Mouse (Mus musculus): ENCODE data around the gene Gm17949. TPM values are rescaled to one million over a fixed set of nuclear protein-coding genes. Genes with fewer than 3 reads are reported as not detected.

Gm17949 gene
- 0.67 TPM for polyA plus RNA-seq (2017; shearing (Covaris generic))

GRCm38 (mm10) chr17:57011236-57012141 is at the start of gene Gm17949, which contains the start of gene Gtf2f1:
Gene Gm17949, plus strand, starts transcription at chr17:57011469.
Gene Gtf2f1, minus strand, starts transcription at chr17:57011288.

DNA sequence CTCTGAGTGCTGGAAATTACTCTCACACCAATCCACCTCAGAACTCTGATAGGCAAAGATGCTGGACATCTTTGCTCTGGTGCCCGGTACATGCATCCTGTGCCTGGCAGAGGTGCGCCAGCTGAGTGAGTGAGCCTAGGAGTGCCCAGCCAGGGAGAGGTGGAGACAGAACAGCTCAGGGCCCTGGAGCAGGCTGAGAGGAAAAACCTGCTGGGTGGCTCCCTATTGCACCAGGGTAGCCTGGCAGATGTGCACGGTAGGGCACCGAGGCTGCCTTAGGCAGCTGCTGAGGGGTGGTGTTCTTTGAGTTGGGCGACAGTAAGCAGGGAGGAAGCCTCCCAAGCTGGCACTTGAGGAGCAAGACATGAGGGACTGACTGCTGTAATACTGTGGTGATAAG is 29.3 kb upstream of the Gm17949 start, which contains the start of gene Acer1:
Gene Acer1 (minus strand): TSS at position 114 of the 400 bp plus-strand sequence.

DNA sequence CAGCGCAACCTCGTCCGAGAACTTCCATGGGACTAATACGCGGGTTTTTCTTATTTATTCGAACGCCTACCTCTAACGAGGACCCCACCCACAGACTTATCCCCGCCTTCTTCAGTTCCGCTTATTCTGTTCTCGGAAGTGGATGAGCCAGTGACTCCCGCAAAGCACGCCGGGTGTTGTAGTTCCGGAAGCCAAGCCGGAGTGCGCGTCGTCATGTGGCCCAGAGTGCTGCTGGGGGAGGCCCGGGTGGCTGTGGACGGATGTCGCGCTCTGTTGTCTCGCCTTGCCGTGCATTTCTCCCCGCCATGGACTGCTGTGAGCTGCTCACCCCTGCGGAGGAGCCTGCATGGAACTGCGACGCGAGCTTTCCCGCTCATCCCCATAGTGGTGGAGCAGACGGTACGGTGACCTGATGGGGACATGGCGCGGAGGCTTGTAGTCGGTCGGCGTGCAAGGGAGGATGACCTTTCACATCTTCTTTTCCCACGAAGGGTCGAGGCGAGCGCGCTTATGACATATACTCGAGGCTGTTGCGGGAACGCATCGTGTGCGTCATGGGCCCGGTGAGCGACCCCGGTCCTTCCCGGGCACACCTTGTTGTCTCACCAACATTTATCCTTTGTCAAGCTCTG is 21.0 kb upstream of the Gm17949 start, which contains the start of gene Clpp:
Gene Clpp (plus strand): TSS at position 191 of the 632 bp plus-strand sequence.

DNA sequence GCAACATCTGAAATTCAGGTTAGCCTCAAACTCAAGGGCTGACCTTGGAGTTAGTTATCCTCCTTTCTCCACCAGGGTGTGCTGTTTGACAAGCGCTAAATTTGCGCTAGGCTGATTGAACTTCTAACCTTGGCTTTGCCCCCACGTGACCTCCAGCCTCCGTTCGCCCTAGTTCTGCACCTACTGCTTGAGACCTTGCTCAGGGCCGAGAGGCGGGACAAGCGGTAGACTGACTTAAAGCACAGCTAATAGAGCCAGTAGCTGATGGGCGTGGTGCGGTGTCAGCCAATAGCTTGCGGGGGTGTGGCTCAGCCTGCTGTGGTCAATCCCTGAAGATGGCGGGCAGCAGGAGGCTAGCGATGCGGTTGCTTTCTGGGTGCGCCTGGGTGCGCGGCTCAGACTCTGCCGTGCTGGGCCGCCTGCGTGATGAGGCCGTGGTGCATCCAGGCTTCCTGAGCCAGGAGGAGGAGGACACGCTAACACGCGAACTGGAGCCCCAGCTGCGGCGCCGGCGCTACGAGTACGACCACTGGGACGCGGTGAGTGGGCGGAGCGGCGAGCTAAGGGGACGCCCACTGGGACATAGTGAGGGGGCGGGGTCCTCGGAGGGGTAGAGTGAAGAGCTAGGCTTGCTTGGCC is 14.1 kb upstream of the Gm17949 start, which contains the start of gene Alkbh7:
Gene Alkbh7 (plus strand): TSS at position 311 of the 639 bp plus-strand sequence.

GRCm38 (mm10) chr17:56999968-57000609 is 11.2 kb upstream of the Gm17949 start, which contains the start of gene Pspn:
Gene Pspn, minus strand, starts transcription at chr17:57000018.

DNA sequence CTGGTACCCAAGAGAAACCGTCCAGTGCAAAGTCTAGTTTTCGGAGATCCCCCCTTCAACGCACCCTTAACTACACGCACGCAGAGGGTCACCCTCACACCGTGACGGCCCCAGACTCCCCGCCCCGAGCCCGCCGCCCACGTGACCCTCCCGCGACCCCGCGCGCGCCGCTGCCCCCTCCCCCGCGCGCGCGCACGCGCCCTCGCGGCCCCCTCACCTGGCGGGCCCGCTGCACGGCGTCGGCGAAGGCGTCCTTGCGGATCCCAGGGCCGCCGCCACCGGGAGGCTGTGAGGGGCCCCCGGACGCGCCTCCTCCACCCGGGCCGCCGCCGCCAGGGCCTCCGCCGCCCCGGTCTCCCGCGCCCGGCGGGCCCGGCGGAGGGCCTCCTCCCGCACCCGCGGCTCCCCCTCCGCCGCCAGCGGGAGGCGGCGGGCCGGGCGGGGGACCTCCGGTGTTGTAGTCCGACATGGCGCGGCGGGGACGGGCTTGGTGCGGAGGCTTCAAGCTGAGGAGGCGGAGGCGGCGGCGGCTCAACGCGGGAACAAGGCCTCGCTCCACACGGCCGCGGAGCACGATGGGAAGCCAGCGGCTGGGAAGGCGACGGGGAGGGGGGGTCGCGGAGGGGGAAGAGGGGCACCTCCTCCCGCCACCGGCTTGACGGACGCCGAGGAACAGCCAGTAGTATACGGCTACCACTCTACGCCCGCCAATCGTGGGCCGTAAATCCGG is 19.8 kb downstream of the Gm17949 start, which contains the start of gene Khsrp:
Gene Khsrp (minus strand): TSS at position 592 of the 730 bp plus-strand sequence.

GRCm38 (mm10) chr17:57041554-57041953 is 30.3 kb downstream of the Gm17949 start, which contains the start of gene Slc25a41:
Gene Slc25a41, minus strand, starts transcription at chr17:57041654.

GRCm38 (mm10) chr17:57058891-57059485 is 47.7 kb downstream of the Gm17949 start, which contains the start of gene Crb3:
Gene Crb3, plus strand, starts transcription at chr17:57059105.

DNA sequence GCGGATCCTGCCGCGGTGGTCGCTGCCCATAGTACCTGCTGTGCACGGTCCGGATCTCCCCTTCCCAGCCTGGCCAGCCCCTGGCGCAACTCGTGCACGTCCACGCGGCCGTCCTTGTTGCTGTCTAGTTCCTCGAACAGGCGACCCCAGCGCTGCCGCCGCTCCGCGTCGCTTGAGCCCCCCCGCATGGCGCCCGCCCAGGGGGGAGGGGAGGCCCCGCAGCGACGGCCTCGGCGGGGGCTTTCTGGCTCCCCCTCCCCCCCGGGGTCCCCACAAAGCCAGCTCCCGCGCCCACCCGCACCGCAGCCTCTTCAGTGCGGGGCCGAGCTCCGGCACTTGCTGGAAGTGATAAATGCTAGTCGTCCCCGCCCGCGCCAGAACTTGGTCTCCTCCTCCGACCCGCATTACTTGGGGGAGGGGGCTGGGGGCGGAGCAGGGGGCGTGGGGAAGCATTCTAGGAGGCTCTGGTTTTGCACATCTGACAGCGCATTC is 48.3 kb downstream of the Gm17949 start, which contains the start of gene Slc25a23:
Gene Slc25a23 (minus strand): TSS at position 378 of the 492 bp plus-strand sequence.

Other genes with a start within 250 kb of the Gm17949 start
- gene Dus3l, start 246.7 kb upstream of the Gm17949 start, polyA plus RNA-seq (2017; shearing (Covaris generic)) = 56.0 TPM
- gene Prr22, start 241.2 kb upstream of the Gm17949 start, polyA plus RNA-seq (2017; shearing (Covaris generic)) = 1.6 TPM
- 1.5 TPM for gene Rfx2, start 180.5 kb upstream of the Gm17949 start, polyA plus RNA-seq (2017; shearing (Covaris generic))
- gene Acsbg2, start 137.0 kb upstream of the Gm17949 start, polyA plus RNA-seq (2017; shearing (Covaris generic)) = not detected
- gene 1700061G19Rik, start 136.0 kb upstream of the Gm17949 start, polyA plus RNA-seq (2017; shearing (Covaris generic)) = not detected
- gene Mllt1, start 76.1 kb upstream of the Gm17949 start, polyA plus RNA-seq (2017; shearing (Covaris generic)) = 4.7 TPM
- not detected for gene Acer1, start 29.3 kb upstream of the Gm17949 start, polyA plus RNA-seq (2017; shearing (Covaris generic))
- 79.5 TPM for gene Clpp, start 21.2 kb upstream of the Gm17949 start, polyA plus RNA-seq (2017; shearing (Covaris generic))
- gene Alkbh7, start 14.1 kb upstream of the Gm17949 start, polyA plus RNA-seq (2017; shearing (Covaris generic)) = 43.6 TPM
- gene Pspn, start 11.5 kb upstream of the Gm17949 start, polyA plus RNA-seq (2017; shearing (Covaris generic)) = 1.0 TPM
- gene Gtf2f1, start 181 bp upstream of the Gm17949 start, polyA plus RNA-seq (2017; shearing (Covaris generic)) = 92.3 TPM
- 9.0 TPM for gene Khsrp, start 20.1 kb downstream of the Gm17949 start, polyA plus RNA-seq (2017; shearing (Covaris generic))
- gene Slc25a41, start 30.2 kb downstream of the Gm17949 start, polyA plus RNA-seq (2017; shearing (Covaris generic)) = not detected
- gene Crb3, start 47.6 kb downstream of the Gm17949 start, polyA plus RNA-seq (2017; shearing (Covaris generic)) = 1.2 TPM
- gene Slc25a23, start 48.4 kb downstream of the Gm17949 start, polyA plus RNA-seq (2017; shearing (Covaris generic)) = 3.2 TPM
- 333 TPM for gene Dennd1c, start 67.0 kb downstream of the Gm17949 start, polyA plus RNA-seq (2017; shearing (Covaris generic))
- 2.2 TPM for gene Tubb4a, start 76.3 kb downstream of the Gm17949 start, polyA plus RNA-seq (2017; shearing (Covaris generic))
- gene Tnfsf9, start 93.9 kb downstream of the Gm17949 start, polyA plus RNA-seq (2017; shearing (Covaris generic)) = 10.5 TPM
- 1.0 TPM for gene Cd70, start 138.3 kb downstream of the Gm17949 start, polyA plus RNA-seq (2017; shearing (Covaris generic))
- 10.2 TPM for gene Tnfsf14, start 182.7 kb downstream of the Gm17949 start, polyA plus RNA-seq (2017; shearing (Covaris generic))
- 2.6 TPM for gene C3, start 216.7 kb downstream of the Gm17949 start, polyA plus RNA-seq (2017; shearing (Covaris generic))
- gene Gpr108, start 237.0 kb downstream of the Gm17949 start, polyA plus RNA-seq (2017; shearing (Covaris generic)) = 91.3 TPM
- 5.4 TPM for gene Trip10, start 238.0 kb downstream of the Gm17949 start, polyA plus RNA-seq (2017; shearing (Covaris generic))